Mouse (Mus musculus): ENCODE data around the gene Wwp2. TPM values are rescaled to one million over a fixed set of nuclear protein-coding genes. Genes with fewer than 3 reads are reported as not detected.
A peak's percentile ranks its signal among the peaks of the same experiment; 100 is the strongest.

The Wwp2 gene
- total and polyA plus RNA-seq, 3 experiments = 21.8 to 31.5 TPM; not detected in 1

DNA sequence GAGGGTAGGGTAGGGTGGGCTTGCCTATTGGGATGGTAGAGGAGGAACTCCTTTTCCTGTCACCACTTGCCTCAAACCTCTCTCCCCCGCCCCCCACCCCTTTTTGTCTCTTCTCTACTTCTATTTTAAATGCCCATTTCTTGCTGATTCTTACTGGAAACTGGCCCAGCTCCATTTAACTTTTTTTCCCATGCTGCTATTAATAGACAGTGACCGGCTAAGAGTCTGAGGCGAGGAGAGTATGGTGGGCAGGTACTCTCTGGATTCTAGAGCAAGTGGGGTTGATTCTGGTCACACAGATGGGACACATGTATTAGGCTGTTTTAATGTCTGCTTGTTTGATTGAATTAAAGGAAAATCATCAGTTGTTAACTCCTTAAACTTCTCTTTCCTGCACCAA, 63.4 kb downstream of the Wwp2 start:
- Histone ChIP-seq H3K4me1 (ENCODE audit: control insufficient read depth in 1 of 2, insufficient read depth in 2 of 2, low read length in 2 of 2) (peaks cover 4 to 20% of the 10 kb centered on the region in 2 experiments; a peak in 3 of 4 replicates), H3K36me3 (ENCODE audit: control insufficient read depth in 1 of 2, insufficient read depth in 2 of 2, low read length in 2 of 2) (peaks cover 0 to 6% of the 10 kb centered on the region in 2 experiments; a peak in 3 of 4 replicates)

DNA sequence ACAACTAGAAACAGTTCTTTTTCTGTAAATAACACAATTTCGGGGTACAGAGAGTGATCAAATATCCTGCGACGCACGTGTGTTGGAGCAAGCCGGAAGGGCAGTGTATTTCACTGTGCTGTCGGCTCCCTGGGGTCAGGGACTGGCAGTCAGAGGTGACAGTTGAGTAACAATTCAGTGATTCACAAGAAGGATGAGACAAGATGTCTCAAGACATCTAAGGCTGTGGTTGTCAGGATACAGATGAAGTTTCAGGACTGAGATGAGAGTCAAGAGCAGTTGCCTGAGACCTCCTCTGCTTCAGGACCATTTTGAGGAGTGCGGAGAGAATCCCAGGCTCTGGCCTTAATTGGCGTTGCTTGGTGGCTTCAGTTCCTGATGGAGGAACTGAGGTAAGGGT, 66.2 kb downstream of the Wwp2 start:
- no peaks in the 10 kb centered on the region for H3K27me3 ChIP-seq (ENCODE audit: control insufficient read depth in 1 of 2, insufficient read depth in 2 of 2, low read length in 2 of 2)
- no peaks in the 10 kb centered on the region for H3K79me2 ChIP-seq (ENCODE audit: control insufficient read depth, insufficient read depth, low read length, poor library complexity)
- H3K27ac ChIP-seq (ENCODE audit: control insufficient read depth, low read depth, low read length) = no peak overlapping the region
- TF ChIP-seq ZKSCAN1 (IDR thresholded peaks at IDR 0.05; ENCODE audit: low read depth, low read length) (no peak), ETS1 (IDR thresholded peaks at IDR 0.05; ENCODE audit: low read depth, low read length) (no peak), KAT2A (conservative IDR thresholded peaks at IDR 0.05; ENCODE audit: low read depth, low read length) (no peak), JUND (IDR thresholded peaks at IDR 0.05; ENCODE audit: low read depth, low read length) (no peak), SMC3 (IDR thresholded peaks at IDR 0.05; ENCODE audit: low read depth, low read length) (no peak), SIN3A (IDR thresholded peaks at IDR 0.05; ENCODE audit: low read length) (no peak), CHD2 (IDR thresholded peaks at IDR 0.05; ENCODE audit: low read length) (no peak), RAD21 (IDR thresholded peaks at IDR 0.05; ENCODE audit: low read depth, low read length) (no peak)
- no peak overlapping the region for H3K4me3 ChIP-seq (ENCODE audit: control insufficient read depth in 1 of 2, insufficient read depth in 1 of 2, low read depth in 2 of 2, low read length in 2 of 2)
- no peak overlapping the region for H3K9ac ChIP-seq (ENCODE audit: control insufficient read depth, low read depth, low read length, poor library complexity, severe bottlenecking)
- H3K36me3 ChIP-seq (ENCODE audit: control insufficient read depth in 1 of 2, insufficient read depth in 2 of 2, low read length in 2 of 2) = peaks cover 0 to 6% of the 10 kb centered on the region in 2 experiments; a peak in 3 of 4 replicates
- H3K4me1 ChIP-seq (ENCODE audit: control insufficient read depth in 1 of 2, insufficient read depth in 2 of 2, low read length in 2 of 2) = peaks cover 4 to 20% of the 10 kb centered on the region in 2 experiments; a peak in 3 of 4 replicates
- H3K9me3 ChIP-seq (replicated peaks; ENCODE audit: insufficient read depth, low read length) = no peaks in the 10 kb centered on the region
- DNase-seq (ENCODE audit: low read depth, low spot score) = no peak

More for the DNA sequence above, 63.4 kb downstream of the Wwp2 start:
- Histone ChIP-seq H3K9me3 (replicated peaks; ENCODE audit: insufficient read depth, low read length) (no peaks in the 10 kb centered on the region), H3K4me3 (ENCODE audit: control insufficient read depth in 1 of 2, insufficient read depth in 1 of 2, low read depth in 2 of 2, low read length in 2 of 2) (no peak overlapping the region), H3K9ac (ENCODE audit: control insufficient read depth, low read depth, low read length, poor library complexity, severe bottlenecking) (no peak overlapping the region), H3K27ac (ENCODE audit: control insufficient read depth, low read depth, low read length) (no peak overlapping the region), H3K79me2 (ENCODE audit: control insufficient read depth, insufficient read depth, low read length, poor library complexity) (no peaks in the 10 kb centered on the region), H3K27me3 (ENCODE audit: control insufficient read depth in 1 of 2, insufficient read depth in 2 of 2, low read length in 2 of 2) (no peaks in the 10 kb centered on the region)
- DNase-seq (ENCODE audit: low read depth, low spot score) = no peak
- TF ChIP-seq GABPA (IDR thresholded peaks at IDR 0.05; ENCODE audit: low read depth, low read length) = no peak
- no peak for TF ChIP-seq USF2 (IDR thresholded peaks at IDR 0.05; ENCODE audit: borderline replicate concordance in 1 of 2, insufficient read depth in 1 of 2, low read depth in 1 of 2, low read length in 2 of 2)
- TF ChIP-seq CHD2 (IDR thresholded peaks at IDR 0.05; ENCODE audit: low read length) = no peak
- TF ChIP-seq SIN3A (IDR thresholded peaks at IDR 0.05; ENCODE audit: low read length) = no peak
- TF ChIP-seq POLR2AphosphoS5 (IDR thresholded peaks at IDR 0.05; ENCODE audit: borderline replicate concordance, low read depth, low read length) = no peak
- no peak for TF ChIP-seq SMC3 (IDR thresholded peaks at IDR 0.05; ENCODE audit: low read depth, low read length)
- TF ChIP-seq NRF1 (IDR thresholded peaks at IDR 0.05; ENCODE audit: insufficient read depth, low read depth, low read length, poor library complexity, severe bottlenecking) = no peak

GRCm38 (mm10) chr8:107502922-107503321, 66.8 kb downstream of the Wwp2 start:
- Histone ChIP-seq H3K36me3 (ENCODE audit: control insufficient read depth in 1 of 2, insufficient read depth in 2 of 2, low read length in 2 of 2) (peaks cover 0 to 6% of the 10 kb centered on the region in 2 experiments; a peak in 3 of 4 replicates), H3K4me3 (ENCODE audit: control insufficient read depth in 1 of 2, insufficient read depth in 1 of 2, low read depth in 2 of 2, low read length in 2 of 2) (no peak overlapping the region), H3K9ac (ENCODE audit: control insufficient read depth, low read depth, low read length, poor library complexity, severe bottlenecking) (no peak overlapping the region), H3K27ac (ENCODE audit: control insufficient read depth, low read depth, low read length) (no peak overlapping the region), H3K79me2 (ENCODE audit: control insufficient read depth, insufficient read depth, low read length, poor library complexity) (no peaks in the 10 kb centered on the region), H3K4me1 (ENCODE audit: control insufficient read depth in 1 of 2, insufficient read depth in 2 of 2, low read length in 2 of 2) (peaks cover 4 to 20% of the 10 kb centered on the region in 2 experiments; a peak in 3 of 4 replicates), H3K9me3 (replicated peaks; ENCODE audit: insufficient read depth, low read length) (no peaks in the 10 kb centered on the region), H3K27me3 (ENCODE audit: control insufficient read depth in 1 of 2, insufficient read depth in 2 of 2, low read length in 2 of 2) (no peaks in the 10 kb centered on the region)
- TF ChIP-seq USF2 (IDR thresholded peaks at IDR 0.05; ENCODE audit: borderline replicate concordance in 1 of 2, insufficient read depth in 1 of 2, low read depth in 1 of 2, low read length in 2 of 2) = no peak
- TF ChIP-seq UBTF (IDR thresholded peaks at IDR 0.05; ENCODE audit: borderline replicate concordance, insufficient read depth, low read depth, low read length) = no peak
- TF ChIP-seq MXI1 (IDR thresholded peaks at IDR 0.05; ENCODE audit: low read depth, low read length) = no peak
- no peak for TF ChIP-seq CHD2 (IDR thresholded peaks at IDR 0.05; ENCODE audit: low read length)
- no peak for TF ChIP-seq GABPA (IDR thresholded peaks at IDR 0.05; ENCODE audit: low read depth, low read length)
- no peak for TF ChIP-seq USF1 (IDR thresholded peaks at IDR 0.05; ENCODE audit: low read depth, low read length)
- TF ChIP-seq CHD1 (IDR thresholded peaks at IDR 0.05; ENCODE audit: low read depth, low read length) = no peak
- TF ChIP-seq POLR2AphosphoS5 (IDR thresholded peaks at IDR 0.05; ENCODE audit: borderline replicate concordance, low read depth, low read length) = no peak
- no peak for TF ChIP-seq KAT2A (conservative IDR thresholded peaks at IDR 0.05; ENCODE audit: low read depth, low read length)
- no peak for TF ChIP-seq JUND (IDR thresholded peaks at IDR 0.05; ENCODE audit: low read depth, low read length)
- no peak for TF ChIP-seq TCF12 (IDR thresholded peaks at IDR 0.05; ENCODE audit: low read depth, low read length)
- TF ChIP-seq NRF1 (IDR thresholded peaks at IDR 0.05; ENCODE audit: insufficient read depth, low read depth, low read length, poor library complexity, severe bottlenecking) = no peak
- no peak for TF ChIP-seq SIN3A (IDR thresholded peaks at IDR 0.05; ENCODE audit: low read length)
- peak; percentile 53 for DNase-seq (ENCODE audit: low read depth, low spot score)

Measured in MEL (cell line).